Mouse (Mus musculus) MEL (cell line): ENCODE results near the gene Dglucy. TPM values are rescaled to one million over a fixed set of nuclear protein-coding genes. Genes with fewer than 3 reads are reported as not detected.

Experiments used
- DNase-seq: peaks from one replicate; pipeline ENCODE4 v3.0.0; 2011; ENCODE audit warnings: low read depth, low spot score
- H3K27ac ChIP-seq: 2 replicates; pipeline ENCODE4 v1.5.1; 2012; ENCODE audit warnings: low read depth, mild to moderate bottlenecking, control low read depth, low read length, moderate library complexity; ENCODE audit not compliant: control insufficient read depth
- H3K27me3 ChIP-seq, 2 experiments: fragments of 150-350 bp in 1 of 2; sonication (generic) in 1 of 2; 2 replicates each; pipeline ENCODE4 v1.6.1; 2012; ENCODE audit warnings: low read length in 2 of 2, mild to moderate bottlenecking in 2 of 2, improper control_type of control experiment in 1 of 2, moderate library complexity in 1 of 2; ENCODE audit not compliant: insufficient read depth in 2 of 2, control insufficient read depth in 1 of 2
- H3K36me3 ChIP-seq, 2 experiments: 2 replicates each; pipeline ENCODE4 v1.6.1; 2012 to 2014; ENCODE audit warnings: low read length in 2 of 2, improper control_type of control experiment in 1 of 2, inconsistent platforms in 1 of 2, mild to moderate bottlenecking in 1 of 2; ENCODE audit not compliant: insufficient read depth in 2 of 2, control insufficient read depth in 1 of 2
- H3K4me1 ChIP-seq, 2 experiments: fragments of 150-350 bp in 1 of 2; sonication (generic) in 1 of 2; 2 replicates each; pipeline ENCODE4 v1.6.1; 2012; ENCODE audit warnings: low read length in 2 of 2, improper control_type of control experiment in 1 of 2, mild to moderate bottlenecking in 1 of 2; ENCODE audit not compliant: insufficient read depth in 2 of 2, control insufficient read depth in 1 of 2
- H3K4me3 ChIP-seq, 2 experiments: fragments of 150-350 bp in 1 of 2; sonication (generic) in 1 of 2; 2 replicates each; pipeline ENCODE4 v1.5.1; 2012; ENCODE audit warnings: low read depth in 2 of 2, low read length in 2 of 2, mild to moderate bottlenecking in 2 of 2, moderate library complexity in 2 of 2, control low read depth in 1 of 2, improper control_type of control experiment in 1 of 2; ENCODE audit not compliant: control insufficient read depth in 1 of 2, insufficient read depth in 1 of 2
- H3K79me2 ChIP-seq: 2 replicates; pipeline ENCODE4 v1.6.1; 2012; ENCODE audit warnings: mild to moderate bottlenecking, low read length, moderate library complexity; ENCODE audit not compliant: control insufficient read depth, poor library complexity, insufficient read depth
- H3K9ac ChIP-seq: 2 replicates; pipeline ENCODE4 v1.6.1; 2012; ENCODE audit warnings: low read depth, mild to moderate bottlenecking, control low read depth, low read length, moderate library complexity; ENCODE audit not compliant: control insufficient read depth, poor library complexity, severe bottlenecking
- H3K9me3 ChIP-seq: fragments of 150-350 bp; sonication (generic); replicated peaks from 2 replicates; pipeline ENCODE4 v1.6.1; 2012; ENCODE audit warnings: mild to moderate bottlenecking, low read length, improper control_type of control experiment, moderate library complexity; ENCODE audit not compliant: insufficient read depth
- BHLHE40 ChIP-seq: IDR thresholded peaks from 2 replicates; pipeline ENCODE4 v1.6.1; 2012; ENCODE audit warnings: low read depth, mild to moderate bottlenecking, inconsistent platforms, low read length, improper control_type of control experiment, borderline replicate concordance
- CHD2 ChIP-seq: IDR thresholded peaks from 2 replicates; pipeline ENCODE4 v1.6.1; 2011; ENCODE audit warnings: low read length, improper control_type of control experiment
- CTCF ChIP-seq, 3 experiments: IDR thresholded peaks in 2 of 3; conservative IDR thresholded peaks in 1 of 3; 2 replicates each; pipeline ENCODE4 v1.5.1; 2011 to 2012; ENCODE audit warnings: low read length in 3 of 3, low read depth in 2 of 3, mild to moderate bottlenecking in 2 of 3, improper control_type of control experiment in 1 of 3, inconsistent platforms in 1 of 3, mixed read lengths in 1 of 3, moderate library complexity in 1 of 3; ENCODE audit not compliant: control insufficient read depth in 1 of 3, insufficient read depth in 1 of 3, poor library complexity in 1 of 3, severe bottlenecking in 1 of 3
- E2F4 ChIP-seq: IDR thresholded peaks from 2 replicates; pipeline ENCODE4 v1.6.1; 2011; ENCODE audit warnings: low read depth, low read length, improper control_type of control experiment, borderline replicate concordance
- ELF1 ChIP-seq: IDR thresholded peaks from 2 replicates; pipeline ENCODE4 v1.6.1; 2014; ENCODE audit warnings: low read depth, mild to moderate bottlenecking, inconsistent platforms, low read length, improper control_type of control experiment, moderate library complexity
- EP300 ChIP-seq, 2 experiments: IDR thresholded peaks; 2 replicates each; pipeline ENCODE4 v1.6.1; 2011; ENCODE audit warnings: improper control_type of control experiment in 2 of 2, low read length in 2 of 2, low read depth in 1 of 2, mild to moderate bottlenecking in 1 of 2
- ETS1 ChIP-seq: IDR thresholded peaks from 2 replicates; pipeline ENCODE4 v1.6.1; 2012; ENCODE audit warnings: low read depth, mild to moderate bottlenecking, inconsistent platforms, low read length, improper control_type of control experiment, moderate library complexity
- GABPA ChIP-seq: IDR thresholded peaks from 2 replicates; pipeline ENCODE4 v1.6.1; 2012; ENCODE audit warnings: low read depth, mild to moderate bottlenecking, inconsistent platforms, low read length, improper control_type of control experiment, moderate library complexity
- GATA1 ChIP-seq: IDR thresholded peaks from 2 replicates; pipeline ENCODE4 v1.6.1; 2011; ENCODE audit warnings: low read depth, low read length, improper control_type of control experiment
- HCFC1 ChIP-seq: IDR thresholded peaks from 2 replicates; pipeline ENCODE4 v1.6.1; 2012; ENCODE audit warnings: low read depth, mild to moderate bottlenecking, inconsistent platforms, low read length, improper control_type of control experiment, moderate library complexity
- JUND ChIP-seq: IDR thresholded peaks from 2 replicates; pipeline ENCODE4 v1.6.1; 2011; ENCODE audit warnings: low read depth, mild to moderate bottlenecking, improper control_type of control experiment, low read length
- KAT2A ChIP-seq: conservative IDR thresholded peaks from 2 replicates; pipeline ENCODE4 v1.6.1; 2012; ENCODE audit warnings: low read depth, low read length, improper control_type of control experiment, inconsistent platforms
- MAFK ChIP-seq: IDR thresholded peaks from 2 replicates; pipeline ENCODE4 v1.6.1; 2011; ENCODE audit warnings: low read depth, mild to moderate bottlenecking, low read length, improper control_type of control experiment, borderline replicate concordance
- MAX ChIP-seq: IDR thresholded peaks from 2 replicates; pipeline ENCODE4 v1.6.1; 2011; ENCODE audit warnings: low read length, improper control_type of control experiment
- MAZ ChIP-seq: IDR thresholded peaks from 2 replicates; pipeline ENCODE4 v1.6.1; 2012; ENCODE audit warnings: low read depth, mild to moderate bottlenecking, inconsistent platforms, low read length, improper control_type of control experiment
- MEF2A ChIP-seq: IDR thresholded peaks from 2 replicates; pipeline ENCODE4 v1.6.1; 2014; ENCODE audit warnings: low read depth, mild to moderate bottlenecking, inconsistent platforms, low read length, improper control_type of control experiment; ENCODE audit not compliant: poor library complexity, insufficient replicate concordance, severe bottlenecking; ENCODE audit errors: extremely low read depth
- MXI1 ChIP-seq: IDR thresholded peaks from 2 replicates; pipeline ENCODE4 v1.6.1; 2011; ENCODE audit warnings: mild to moderate bottlenecking, low read depth, low read length, improper control_type of control experiment
- MYB ChIP-seq: IDR thresholded peaks from 2 replicates; pipeline ENCODE4 v1.6.1; 2011; ENCODE audit warnings: mild to moderate bottlenecking, low read depth, low read length, improper control_type of control experiment
- MYC ChIP-seq: IDR thresholded peaks from 2 replicates; pipeline ENCODE4 v1.6.1; 2011; ENCODE audit warnings: low read depth, mild to moderate bottlenecking, low read length, improper control_type of control experiment, moderate library complexity
- NELFE ChIP-seq: IDR thresholded peaks from 2 replicates; pipeline ENCODE4 v1.6.1; 2011; ENCODE audit warnings: low read depth, low read length, improper control_type of control experiment
- NRF1 ChIP-seq: IDR thresholded peaks from 2 replicates; pipeline ENCODE4 v1.6.1; 2014; ENCODE audit warnings: low read depth, mild to moderate bottlenecking, inconsistent platforms, low read length, improper control_type of control experiment, moderate library complexity; ENCODE audit not compliant: poor library complexity, insufficient read depth, severe bottlenecking
- POLR2A ChIP-seq, 2 experiments: IDR thresholded peaks; 2 replicates each; pipeline ENCODE4 v1.6.1; 2011 to 2012; ENCODE audit warnings: low read length in 2 of 2, mild to moderate bottlenecking in 2 of 2, control low read depth in 1 of 2, improper control_type of control experiment in 1 of 2, low read depth in 1 of 2, moderate library complexity in 1 of 2; ENCODE audit not compliant: control insufficient read depth in 1 of 2, insufficient read depth in 1 of 2, poor library complexity in 1 of 2
- POLR2AphosphoS5 ChIP-seq: IDR thresholded peaks from 2 replicates; pipeline ENCODE4 v1.6.1; 2012; ENCODE audit warnings: low read depth, borderline replicate concordance, mild to moderate bottlenecking, inconsistent platforms, low read length, moderate library complexity, mixed read lengths
- RAD21 ChIP-seq: IDR thresholded peaks from 2 replicates; pipeline ENCODE4 v1.6.1; 2011; ENCODE audit warnings: mild to moderate bottlenecking, low read depth, low read length, improper control_type of control experiment
- RCOR1 ChIP-seq: IDR thresholded peaks from 2 replicates; pipeline ENCODE4 v1.6.1; 2012; ENCODE audit warnings: low read depth, mild to moderate bottlenecking, inconsistent platforms, low read length, improper control_type of control experiment
- SIN3A ChIP-seq: IDR thresholded peaks from 2 replicates; pipeline ENCODE4 v1.6.1; 2012; ENCODE audit warnings: low read length, improper control_type of control experiment, inconsistent platforms
- SMC3 ChIP-seq: IDR thresholded peaks from 2 replicates; pipeline ENCODE4 v1.6.1; 2011; ENCODE audit warnings: low read depth, low read length, improper control_type of control experiment
- TAL1 ChIP-seq: IDR thresholded peaks from 2 replicates; pipeline ENCODE4 v1.6.1; 2012; ENCODE audit warnings: mild to moderate bottlenecking, inconsistent platforms, low read length, moderate library complexity, mixed read lengths
- TBP ChIP-seq: IDR thresholded peaks from 2 replicates; pipeline ENCODE4 v1.8.0; 2011; ENCODE audit warnings: low read depth, low read length, improper control_type of control experiment
- TCF12 ChIP-seq: IDR thresholded peaks from 2 replicates; pipeline ENCODE4 v1.6.1; 2014; ENCODE audit warnings: low read depth, mild to moderate bottlenecking, inconsistent platforms, low read length, improper control_type of control experiment, moderate library complexity
- UBTF ChIP-seq: IDR thresholded peaks from 2 replicates; pipeline ENCODE4 v1.6.1; 2012; ENCODE audit warnings: low read depth, mild to moderate bottlenecking, inconsistent platforms, low read length, improper control_type of control experiment, moderate library complexity, borderline replicate concordance; ENCODE audit not compliant: insufficient read depth
- USF1 ChIP-seq: IDR thresholded peaks from 2 replicates; pipeline ENCODE4 v1.6.1; 2014; ENCODE audit warnings: low read depth, mild to moderate bottlenecking, inconsistent platforms, low read length, improper control_type of control experiment, moderate library complexity
- USF2 ChIP-seq, 2 experiments: IDR thresholded peaks; 2 replicates each; pipeline ENCODE4 v1.6.1; 2011 to 2012; ENCODE audit warnings: improper control_type of control experiment in 2 of 2, low read length in 2 of 2, borderline replicate concordance in 1 of 2, inconsistent platforms in 1 of 2, low read depth in 1 of 2, mild to moderate bottlenecking in 1 of 2; ENCODE audit not compliant: insufficient read depth in 1 of 2
- ZC3H11A ChIP-seq: IDR thresholded peaks from 2 replicates; pipeline ENCODE4 v1.6.1; 2012; ENCODE audit warnings: low read depth, mild to moderate bottlenecking, inconsistent platforms, low read length, improper control_type of control experiment
- ZKSCAN1 ChIP-seq: IDR thresholded peaks from 2 replicates; pipeline ENCODE4 v1.6.1; 2012; ENCODE audit warnings: low read depth, mild to moderate bottlenecking, inconsistent platforms, low read length, improper control_type of control experiment, moderate library complexity
- ZMIZ1 ChIP-seq: IDR thresholded peaks from 2 replicates; pipeline ENCODE4 v1.6.1; 2012; ENCODE audit warnings: low read depth, mild to moderate bottlenecking, inconsistent platforms, low read length, improper control_type of control experiment, moderate library complexity
- polyA plus RNA-seq, 2 experiments: library from polyadenylated mRNA; stranded (reverse) in 1 of 2; unstranded in 1 of 2; fragments of >175 nt in 1 of 2; fragments of >200 nt in 1 of 2; gene quantifications; 2 replicates each; pipeline versions ENCODE4 v1.2.1 to v1.2.4; 2012; ENCODE audit warnings: low replicate concordance in 2 of 2, low read depth in 1 of 2; ENCODE audit not compliant: insufficient read length in 2 of 2, insufficient read depth in 1 of 2, missing spikeins in 1 of 2
- total RNA-seq: library from RNA; depleted of rRNA; stranded (reverse); fragments of 300-350 nt; gene quantifications from 2 replicates; pipeline ENCODE4 v1.2.3, GENCODE M21; 2012

Dglucy gene
- total and polyA plus RNA-seq, 3 experiments: 0.03 TPM; not detected in 2

GRCm38 (mm10) chr12:100839079-100839600 lies 60.3 kb downstream of the Dglucy start:
- no peaks in the 10 kb centered on the region for H3K79me2 ChIP-seq
- peak; percentile 89 for DNase-seq
- no peaks in the 10 kb centered on the region for H3K9me3 ChIP-seq
- H3K27ac ChIP-seq: peak overlapping the region; percentile 27; the same call in 1 of the 2 replicates
- H3K4me1 ChIP-seq: peaks cover 0 to 15% of the 10 kb centered on the region in 2 experiments; a peak in 2 of 4 replicates
- H3K27me3 ChIP-seq: no peaks in the 10 kb centered on the region
- peak overlapping the region in 1 of 2 experiments; percentile 19; a peak in 1 of 4 replicates for H3K4me3 ChIP-seq
- H3K36me3 ChIP-seq: no peaks in the 10 kb centered on the region; a peak in 1 of 4 replicates
- H3K9ac ChIP-seq: peak overlapping the region; percentile 30; the same call in 1 of the 2 replicates
- TF ChIP-seq ZMIZ1: no peak
- no peak for TF ChIP-seq CHD2
- TF ChIP-seq MAFK: no peak
- TF ChIP-seq GABPA: no peak
- TF ChIP-seq USF1: peak; percentile 85
- TF ChIP-seq SIN3A: peak; percentile 44; the same call in 1 of the 2 replicates
- TF ChIP-seq USF2 (IDR thresholded peaks at IDR 0.05; ENCODE audit: borderline replicate concordance in 1 of 2, insufficient read depth in 1 of 2, low read depth in 1 of 2, low read length in 2 of 2): 0 out of 4 replicates have a peak, but pooled peaks of 1 of the 2 experiments have one; percentile 34
- TF ChIP-seq JUND: no peak
- no peak; the same call in 1 of the 2 replicates for TF ChIP-seq MYB
- no peak for TF ChIP-seq MEF2A
- TF ChIP-seq GATA1: peak; percentile 73
- TF ChIP-seq EP300 (IDR thresholded peaks at IDR 0.05; ENCODE audit: low read depth in 1 of 2, low read length in 2 of 2): peak; percentile 70 to 81
- 0 out of 2 replicates have a peak, but pooled peaks have one; percentile 47 for TF ChIP-seq MYC
- TF ChIP-seq TCF12: peak; percentile 65; the same call in 1 of the 2 replicates
- no peak for TF ChIP-seq HCFC1
- peak; percentile 31; the same call in 1 of the 2 replicates for TF ChIP-seq MXI1
- TF ChIP-seq MAZ: 0 out of 2 replicates have a peak, but pooled peaks have one; percentile 30
- no peak for TF ChIP-seq ELF1
- no peak for TF ChIP-seq E2F4
- 0 out of 2 replicates have a peak, but pooled peaks have one; percentile 10 for TF ChIP-seq TBP
- TF ChIP-seq RCOR1: peak; percentile 86
- TF ChIP-seq NRF1: no peak
- no peak for TF ChIP-seq POLR2A (IDR thresholded peaks at IDR 0.05; ENCODE audit: control insufficient read depth in 1 of 2, insufficient read depth in 1 of 2, low read depth in 1 of 2, low read length in 2 of 2, poor library complexity in 1 of 2)
- no peak for TF ChIP-seq NELFE
- TF ChIP-seq CTCF (IDR thresholded peaks at IDR 0.05 in 2 of 3, conservative IDR thresholded peaks at IDR 0.05 in 1 of 3; ENCODE audit: control insufficient read depth in 1 of 3, insufficient read depth in 1 of 3, low read depth in 2 of 3, low read length in 3 of 3, poor library complexity in 1 of 3, severe bottlenecking in 1 of 3): no peak
- peak; percentile 27; the same call in 1 of the 2 replicates for TF ChIP-seq SMC3
- peak; percentile 52; the same call in 1 of the 2 replicates for TF ChIP-seq ETS1
- TF ChIP-seq RAD21: peak; percentile 9
- TF ChIP-seq POLR2AphosphoS5: no peak
- no peak for TF ChIP-seq ZKSCAN1
- TF ChIP-seq BHLHE40: no peak
- TF ChIP-seq MAX: peak; percentile 53
- no peak for TF ChIP-seq KAT2A
- no peak for TF ChIP-seq UBTF
- peak; percentile 42 for TF ChIP-seq TAL1
- no peak for TF ChIP-seq ZC3H11A
